Mouse (Mus musculus): ENCODE data around the gene Rtl6.
A peak's percentile ranks its signal among the peaks of the same experiment; 100 is the strongest.

Gene Rtl6

GRCm38 (mm10) chr15:84557189-84557921, at the start of gene Rtl6:
TSS of gene Rtl6 (minus strand) at chr15:84557823.
- peak; percentile 85 to 89 for DNase-seq (ENCODE audit: low spot score in 2 of 2)

- DNase-seq (ENCODE audit: low spot score in 2 of 2): no peak
These were observed 45.8 kb upstream of the Rtl6 start for GRCm38 (mm10) chr15:84603267-84603963.

GRCm38 (mm10) chr15:84600977-84601595, 43.5 kb upstream of the Rtl6 start:
- DNase-seq (ENCODE audit: low spot score in 2 of 2): no peak

- no peak for DNase-seq (ENCODE audit: low spot score in 2 of 2)
These were observed 41.3 kb upstream of the Rtl6 start for GRCm38 (mm10) chr15:84598911-84599310.

- DNase-seq (ENCODE audit: low spot score in 2 of 2): no peak
These were observed 40.2 kb upstream of the Rtl6 start for GRCm38 (mm10) chr15:84597816-84598215.

- DNase-seq (ENCODE audit: low spot score in 2 of 2): no peak
These were observed 39.4 kb upstream of the Rtl6 start for GRCm38 (mm10) chr15:84597021-84597420.

GRCm38 (mm10) chr15:84595241-84595945, 37.8 kb upstream of the Rtl6 start:
- DNase-seq (ENCODE audit: low spot score in 2 of 2): no peak

- DNase-seq (ENCODE audit: low spot score in 2 of 2): no peak
These were observed 35.9 kb upstream of the Rtl6 start for GRCm38 (mm10) chr15:84593514-84593913.

GRCm38 (mm10) chr15:84592240-84592639, 34.6 kb upstream of the Rtl6 start:
- no peak for DNase-seq (ENCODE audit: low spot score in 2 of 2)

GRCm38 (mm10) chr15:84591573-84592139, 34.0 kb upstream of the Rtl6 start:
- no peak for DNase-seq (ENCODE audit: low spot score in 2 of 2)

- DNase-seq (ENCODE audit: low spot score in 2 of 2): no peak
These were observed 30.8 kb upstream of the Rtl6 start for GRCm38 (mm10) chr15:84588371-84588821.

GRCm38 (mm10) chr15:84578607-84579006, 21.0 kb upstream of the Rtl6 start:
- no peak for DNase-seq (ENCODE audit: low spot score in 2 of 2)

GRCm38 (mm10) chr15:84577019-84577418, 19.4 kb upstream of the Rtl6 start:
- DNase-seq (ENCODE audit: low spot score in 2 of 2): no peak

- DNase-seq (ENCODE audit: low spot score in 2 of 2): no peak
These were observed 9.0 kb upstream of the Rtl6 start for GRCm38 (mm10) chr15:84566568-84567110.

- DNase-seq (ENCODE audit: low spot score in 2 of 2): no peak
These were observed 3.9 kb upstream of the Rtl6 start for GRCm38 (mm10) chr15:84561501-84561900.

- DNase-seq (ENCODE audit: low spot score in 2 of 2): no peak
These were observed 949 bp downstream of the Rtl6 start for GRCm38 (mm10) chr15:84556674-84557073.

- DNase-seq (ENCODE audit: low spot score in 2 of 2): no peak
These were observed 6.6 kb downstream of the Rtl6 start for GRCm38 (mm10) chr15:84551065-84551464.

- no peak for DNase-seq (ENCODE audit: low spot score in 2 of 2)
These were observed 8.3 kb downstream of the Rtl6 start for GRCm38 (mm10) chr15:84549291-84549797.

GRCm38 (mm10) chr15:84546028-84546427, 11.6 kb downstream of the Rtl6 start:
- DNase-seq (ENCODE audit: low spot score in 2 of 2): no peak

- DNase-seq (ENCODE audit: low spot score in 2 of 2): no peak
These were observed 16.4 kb downstream of the Rtl6 start for GRCm38 (mm10) chr15:84541175-84541574.

GRCm38 (mm10) chr15:84538974-84539588, 18.5 kb downstream of the Rtl6 start:
- DNase-seq (ENCODE audit: low spot score in 2 of 2): no peak
